Mouse (Mus musculus) C2C12 (cell line): ENCODE measurements around the gene Npl.

ENCODE experiments used
- CEBPB ChIP-seq: IDR thresholded peaks from one replicate; pipeline ENCODE4 v1.6.1; 2011; ENCODE audit warnings: low read depth, mild to moderate bottlenecking, control low read depth, moderate library complexity
- CTCF ChIP-seq: IDR thresholded peaks from one replicate; pipeline ENCODE4 v1.5.1; 2011; ENCODE audit not compliant: control insufficient read depth, insufficient read depth, insufficient read length
- MAX ChIP-seq: IDR thresholded peaks from one replicate; pipeline ENCODE4 v1.6.1; 2011; ENCODE audit warnings: mild to moderate bottlenecking, control low read depth
- MYOD1 ChIP-seq: IDR thresholded peaks from one replicate; pipeline ENCODE4 v1.6.1; 2011; ENCODE audit warnings: low read depth; ENCODE audit not compliant: control insufficient read depth, insufficient read length
- MYOG ChIP-seq: IDR thresholded peaks from one replicate; pipeline ENCODE4 v1.6.1; 2011; ENCODE audit not compliant: control insufficient read depth, insufficient read length; ENCODE audit errors: extremely low read depth
- USF1 ChIP-seq: IDR thresholded peaks from one replicate; pipeline ENCODE4 v1.6.1; 2011; ENCODE audit warnings: low read depth, mild to moderate bottlenecking, control low read depth, moderate library complexity

- TF ChIP-seq CTCF: no peak
- TF ChIP-seq MYOG: no peak
- TF ChIP-seq USF1: no peak
- TF ChIP-seq CEBPB: no peak
- TF ChIP-seq MAX: no peak
- TF ChIP-seq MYOD1: no peak
Observed at GRCm38 (mm10) chr1:153510330-153511009, 39.4 kb downstream of the Npl start.
